Mouse (Mus musculus) CD4-positive naive resting alpha-beta T cell, adult 76 days (primary cell): Measurements from ENCODE around the gene Trim65. TPM values are rescaled to one million over a fixed set of nuclear protein-coding genes. Genes with fewer than 3 reads are reported as not detected.

Source experiments
- total RNA-seq: library from RNA; stranded (reverse); gene quantifications from one replicate; pipeline ENCODE4 v1.2.4, GENCODE M21; 2023

Trim65 gene
- 30.5 TPM for total RNA-seq

DNA sequence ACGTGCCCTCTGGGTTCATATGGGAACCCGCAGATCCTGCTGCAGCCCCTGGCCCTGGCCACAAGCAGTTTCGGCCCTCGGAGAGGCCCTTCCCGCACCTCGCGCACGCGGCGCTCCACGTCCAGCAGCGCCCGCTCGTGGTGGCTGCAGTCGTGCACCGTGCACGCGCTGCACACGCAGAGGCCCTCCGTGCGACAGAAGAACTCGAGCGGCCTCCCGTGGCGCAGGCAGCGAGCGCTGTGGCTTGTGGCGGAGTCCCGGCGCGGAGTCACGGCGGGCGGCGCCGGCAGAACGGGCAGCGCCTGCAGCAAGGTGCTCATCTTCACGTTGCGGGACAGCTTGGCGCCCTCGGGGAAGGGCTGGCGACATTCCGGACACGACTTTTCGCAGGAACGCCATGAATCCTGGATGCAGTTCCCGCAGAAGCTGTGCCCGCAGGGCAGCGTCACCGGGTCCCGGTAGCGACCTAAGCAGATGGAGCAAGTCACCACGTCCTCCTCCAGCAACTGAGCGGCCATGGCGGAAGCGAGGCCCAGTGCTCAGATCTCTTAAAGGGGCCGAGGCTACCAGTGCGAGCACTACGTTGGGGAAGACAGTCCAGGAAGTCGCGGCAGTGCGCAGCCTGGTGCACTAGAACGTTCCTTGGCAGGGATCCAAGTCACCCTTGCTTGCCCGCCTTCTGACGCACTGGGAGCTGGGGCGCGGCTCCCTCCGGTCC lies at the start of gene Trim65:
TSS of gene Trim65 (minus strand) at position 641 of the 718 bp plus-strand sequence.

DNA sequence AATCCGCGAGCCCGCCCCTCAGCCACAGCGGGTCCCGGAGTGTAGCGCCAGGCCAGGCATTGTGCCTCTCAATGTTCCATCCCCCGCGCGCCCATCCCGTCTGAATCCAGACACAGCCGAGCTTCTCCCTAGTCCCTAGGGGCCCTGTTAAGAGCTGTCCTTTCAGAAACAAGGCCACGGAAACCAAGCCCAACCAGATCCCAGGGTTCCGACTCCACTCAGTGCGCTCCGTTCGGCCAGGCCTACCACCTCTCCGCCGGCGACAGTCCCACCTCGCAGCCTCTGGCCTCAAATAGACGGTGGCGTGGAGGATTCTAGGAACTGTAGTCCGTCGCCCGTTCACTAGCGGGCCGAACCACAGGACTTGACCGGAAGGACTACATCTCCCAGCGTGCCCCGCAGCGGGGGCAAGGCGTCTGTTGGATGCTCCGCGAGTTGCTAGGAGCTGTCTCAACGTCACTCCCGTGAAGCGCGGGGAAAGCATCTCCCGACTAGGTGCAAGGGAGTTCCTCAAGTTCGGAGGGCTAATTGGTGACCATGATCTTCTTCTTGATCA lies 37.0 kb upstream of the Trim65 start, which contains the start of gene Fbf1:
TSS of gene Fbf1 (minus strand) at position 283 of the 556 bp plus-strand sequence.

DNA sequence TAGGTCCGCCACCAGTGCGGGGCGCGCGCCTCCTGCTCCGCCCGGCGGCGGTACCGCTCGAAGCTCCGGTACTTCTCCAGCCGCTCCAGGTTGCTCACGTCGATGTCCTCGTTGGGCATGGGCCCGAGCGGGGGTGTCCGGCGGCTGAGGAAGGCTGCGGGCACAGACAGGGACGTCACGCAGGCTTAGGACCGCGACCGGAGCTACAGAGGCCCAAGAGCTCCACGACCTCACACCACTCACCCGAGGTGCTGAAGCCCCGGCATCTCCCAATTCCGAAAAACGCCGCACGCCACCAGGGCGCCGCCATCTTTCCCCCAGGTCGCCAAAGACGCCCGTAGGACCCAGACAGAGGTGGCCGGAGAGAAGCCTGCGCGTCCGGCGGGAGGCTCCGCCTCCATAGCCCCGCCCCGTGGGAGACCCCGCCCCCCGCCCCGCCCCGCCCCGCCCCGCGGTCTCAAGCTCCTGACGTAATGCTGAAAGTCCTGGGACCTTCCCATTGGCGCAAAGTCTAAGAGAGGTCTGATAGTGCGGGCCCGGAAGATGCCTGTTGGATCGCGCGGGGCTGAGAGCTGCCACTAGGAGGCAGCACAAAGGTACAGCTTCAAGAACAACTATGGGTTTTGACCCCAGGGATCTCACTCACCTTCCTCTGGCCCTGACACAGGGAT lies 7.7 kb upstream of the Trim65 start, which contains the start of gene Mrpl38:
TSS of gene Mrpl38 (minus strand) at position 401 of the 671 bp plus-strand sequence.

DNA sequence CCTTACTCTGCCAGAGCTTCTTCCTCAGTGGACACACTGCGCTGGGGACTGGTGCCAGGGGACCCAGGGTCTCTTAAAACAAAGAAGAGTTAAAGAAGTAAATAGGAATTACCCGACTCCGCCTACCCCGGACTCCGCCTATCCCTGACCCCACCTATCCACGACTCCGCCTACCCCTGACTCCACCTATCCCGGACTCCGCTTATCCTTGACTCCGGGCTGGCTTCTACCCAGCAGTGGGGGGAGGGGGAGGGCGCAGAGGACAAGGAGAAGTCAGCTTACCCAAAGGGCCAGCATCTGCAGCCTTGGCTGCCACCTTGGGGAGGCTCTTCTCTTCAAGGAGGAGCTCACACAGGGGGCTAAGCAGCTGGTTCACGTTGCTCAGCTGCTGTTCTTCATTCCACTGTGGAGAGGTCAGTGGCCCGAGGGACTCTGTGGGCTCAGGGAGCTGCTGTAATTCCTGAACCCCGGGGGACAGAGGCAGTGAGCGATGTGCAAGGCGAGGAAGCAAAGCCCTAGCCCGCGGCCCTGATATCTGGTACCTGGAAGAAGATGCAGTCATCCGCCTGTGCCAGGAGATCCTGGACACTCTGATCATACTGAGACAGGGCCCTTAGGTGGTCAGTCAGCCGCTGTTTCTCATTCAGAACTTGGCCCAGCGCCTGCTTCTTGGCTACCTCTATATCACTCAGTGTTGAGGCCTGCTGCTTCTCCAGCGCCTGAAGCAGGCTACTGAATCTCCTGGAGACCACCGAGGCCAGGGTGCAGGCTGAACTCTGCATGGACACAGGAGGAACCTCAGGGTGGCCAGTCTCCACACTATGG lies 3.6 kb downstream of the Trim65 start, which contains the start of gene Trim47:
TSS of gene Trim47 (minus strand) at position 55 of the 825 bp plus-strand sequence.

DNA sequence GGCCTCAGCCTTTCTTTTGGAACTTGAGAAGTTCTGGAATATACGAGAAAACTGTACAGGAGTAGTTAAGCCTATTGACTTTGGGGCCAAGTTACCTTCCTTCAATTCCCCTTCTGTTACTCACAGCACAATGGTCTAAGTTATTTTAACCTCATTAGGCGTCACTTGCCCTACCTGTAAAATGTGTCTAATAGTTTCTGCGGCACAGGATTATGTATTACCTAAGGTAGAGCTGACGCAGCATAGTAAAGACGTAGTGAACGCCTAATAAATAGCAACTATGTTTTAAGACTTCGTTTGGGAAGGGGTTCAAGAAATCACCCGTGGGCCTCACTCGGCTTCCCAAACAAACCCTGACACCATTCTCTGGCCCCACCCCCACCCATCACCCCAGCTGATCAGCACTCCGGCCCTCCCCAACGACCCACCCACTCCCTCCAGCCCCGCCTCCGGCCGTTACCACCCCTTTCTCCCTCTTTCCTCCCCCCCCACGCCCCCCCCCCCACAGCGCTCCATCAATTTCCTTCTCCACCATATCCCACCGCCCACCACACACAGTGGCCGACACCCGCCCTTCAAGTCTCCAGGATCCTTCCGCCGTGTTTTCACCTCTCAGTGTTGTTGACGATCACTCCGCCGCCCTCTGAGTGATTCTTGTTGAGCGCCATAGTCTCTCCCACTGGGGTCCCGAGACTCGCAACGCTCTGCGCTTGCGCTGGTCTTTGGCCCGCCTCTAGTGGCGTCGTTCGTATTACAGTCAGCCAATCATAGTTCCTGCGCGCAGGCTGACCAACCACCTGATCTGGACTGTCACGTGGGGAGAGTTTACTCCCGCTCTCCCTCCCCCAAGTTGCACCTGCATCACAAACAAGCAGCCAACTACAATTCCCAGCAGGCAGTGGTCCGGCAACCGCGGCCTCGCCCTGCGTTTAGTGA lies 44.4 kb downstream of the Trim65 start, which contains the start of gene Wbp2:
TSS of gene Wbp2 (minus strand) at position 738 of the 936 bp plus-strand sequence.

DNA sequence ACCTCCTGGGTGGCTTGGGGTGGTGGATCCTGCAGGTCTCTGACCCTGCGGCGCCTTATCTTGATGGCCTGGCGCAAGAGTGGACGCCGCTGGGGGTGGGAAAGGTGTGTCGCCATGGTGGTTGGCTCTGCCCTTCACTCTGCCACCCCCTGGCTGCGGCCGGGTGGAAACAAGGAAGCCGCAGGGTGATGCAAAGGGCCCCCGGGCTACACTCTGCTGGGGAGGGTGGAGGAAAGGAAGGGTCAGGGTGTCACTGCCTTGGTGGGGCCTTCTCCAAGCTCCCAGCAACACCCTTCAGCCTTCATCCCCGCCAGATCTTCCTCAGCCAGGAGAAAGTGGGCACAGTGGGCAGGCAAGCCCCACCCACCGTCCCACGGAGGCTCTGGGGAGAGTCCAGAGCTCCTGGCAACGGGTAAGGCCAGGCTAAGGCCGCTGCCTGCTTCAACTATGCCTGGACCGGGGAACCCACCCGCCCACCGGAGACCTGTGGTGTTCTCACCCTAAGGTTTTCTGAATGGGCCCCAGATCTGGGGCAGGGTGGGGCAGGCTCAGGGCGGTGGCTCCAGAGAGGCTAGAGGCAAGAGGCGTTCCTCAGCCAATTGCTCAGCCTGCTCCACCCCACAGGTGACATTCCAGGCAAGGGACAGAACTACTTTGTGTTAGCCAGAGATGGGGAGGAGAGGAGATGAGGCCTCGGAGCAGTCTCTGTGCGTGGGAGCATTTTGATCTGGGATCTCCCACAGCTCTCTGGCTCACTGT lies 53.3 kb downstream of the Trim65 start, which contains the start of gene Unc13d:
TSS of gene Unc13d (minus strand) at position 516 of the 759 bp plus-strand sequence.

Other genes with a start within 250 kb of the Trim65 start
- gene Smim5, start 231.2 kb downstream of the Trim65 start, total RNA-seq, result not detected
- gene Smim6, start 219.1 kb downstream of the Trim65 start, total RNA-seq, result not detected
- 56.8 TPM for gene Sap30bp, start 197.8 kb downstream of the Trim65 start, total RNA-seq
- gene Recql5, start 197.7 kb downstream of the Trim65 start, total RNA-seq, result 18.0 TPM
- not detected for gene Itgb4, start 156.4 kb downstream of the Trim65 start, total RNA-seq
- 12.6 TPM for gene Galk1, start 118.4 kb downstream of the Trim65 start, total RNA-seq
- gene H3f3b, start 103.2 kb downstream of the Trim65 start, total RNA-seq, result 1,542 TPM
- gene Unk, start 100.8 kb downstream of the Trim65 start, total RNA-seq, result 62.9 TPM
- 71.6 TPM for gene Unc13d, start 53.2 kb downstream of the Trim65 start, total RNA-seq
- gene Wbp2, start 44.1 kb downstream of the Trim65 start, total RNA-seq, result 192 TPM
- 0.73 TPM for gene Trim47, start 3.9 kb downstream of the Trim65 start, total RNA-seq
- gene Mrpl38, start 7.7 kb upstream of the Trim65 start, total RNA-seq, result 49.6 TPM
- 19.2 TPM for gene Fbf1, start 37.0 kb upstream of the Trim65 start, total RNA-seq
- 31.4 TPM for gene Ten1, start 67.7 kb upstream of the Trim65 start, total RNA-seq
- gene Acox1, start 67.9 kb upstream of the Trim65 start, total RNA-seq, result 40.6 TPM
- gene Evpl, start 106.9 kb upstream of the Trim65 start, total RNA-seq, result 0.35 TPM
- 63.1 TPM for gene Srp68, start 143.1 kb upstream of the Trim65 start, total RNA-seq
- gene Galr2, start 149.8 kb upstream of the Trim65 start, total RNA-seq, result not detected
- 46.1 TPM for gene Exoc7, start 176.1 kb upstream of the Trim65 start, total RNA-seq
- 0.29 TPM for gene Foxj1, start 204.3 kb upstream of the Trim65 start, total RNA-seq